Mouse (Mus musculus) cerebellum, adult 18-20 months (tissue): ENCODE results near the gene Ppp1r10.
"Not testable (repeated sequence)": the region's sequence is repeated elsewhere in the genome, so short reads cannot be mapped to it uniquely, and the experiment has no call there.

ENCODE experiments used
- DNase-seq, 2 experiments: peaks; one replicate each; pipeline ENCODE4 v3.0.0; 2021

The Ppp1r10 gene

DNA sequence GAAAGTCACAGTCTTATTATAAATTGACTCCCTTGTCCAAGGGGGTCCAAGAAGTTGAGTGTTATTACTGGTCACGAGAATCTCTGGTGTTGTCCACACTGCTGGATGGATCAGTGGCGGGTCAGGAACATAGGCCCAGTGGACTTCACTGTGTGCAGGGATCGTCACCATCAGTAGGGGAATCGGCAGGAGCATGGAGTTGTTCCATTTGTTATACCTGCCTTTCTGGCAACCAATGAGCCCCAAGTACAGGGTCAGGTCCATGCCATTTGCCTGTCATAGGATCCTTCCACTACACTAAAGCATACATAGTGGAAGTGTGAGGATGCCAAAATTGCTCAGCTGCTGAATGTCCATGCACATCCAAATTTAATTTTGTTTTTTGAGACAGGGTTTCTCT lies 16.4 kb downstream of the Ppp1r10 start:
- DNase-seq, result no peak

GRCm38 (mm10) chr17:35935763-35936162 lies 19.5 kb downstream of the Ppp1r10 start:
- DNase-seq, result not testable (repeated sequence)

DNA sequence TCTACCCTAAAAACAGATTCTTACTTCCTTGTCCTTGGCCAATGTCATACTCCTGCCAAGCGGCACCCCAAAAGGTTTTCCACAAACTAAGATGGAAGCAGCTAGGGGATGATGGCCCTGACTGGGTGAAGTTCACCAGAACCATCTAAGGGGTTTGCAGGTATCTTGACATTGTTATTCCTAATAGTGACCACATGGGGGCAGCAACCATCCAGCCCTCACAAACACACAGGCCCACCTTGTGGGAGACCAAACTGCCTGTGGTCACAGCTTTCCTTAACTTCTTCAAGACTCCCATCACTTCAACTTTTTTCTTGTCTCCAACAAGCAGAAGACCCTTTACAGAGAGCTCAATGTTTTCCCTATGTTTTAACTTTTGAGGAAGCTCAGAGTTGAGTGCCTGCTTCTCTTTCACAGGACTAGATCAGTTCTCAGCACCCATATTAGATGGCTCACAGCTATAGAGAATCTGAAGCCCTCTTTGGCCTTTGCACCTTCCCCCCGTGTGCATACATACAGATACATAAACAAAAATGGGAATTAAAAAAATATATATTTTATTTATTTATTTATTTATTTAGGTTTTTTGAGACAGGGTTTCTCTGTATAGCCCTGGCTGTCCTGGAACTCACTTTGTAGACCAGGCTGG lies 21.6 kb downstream of the Ppp1r10 start:
- DNase-seq, result peak; percentile 49 to 71

GRCm38 (mm10) chr17:35939108-35939507 lies 22.9 kb downstream of the Ppp1r10 start:
- DNase-seq, result no peak

DNA sequence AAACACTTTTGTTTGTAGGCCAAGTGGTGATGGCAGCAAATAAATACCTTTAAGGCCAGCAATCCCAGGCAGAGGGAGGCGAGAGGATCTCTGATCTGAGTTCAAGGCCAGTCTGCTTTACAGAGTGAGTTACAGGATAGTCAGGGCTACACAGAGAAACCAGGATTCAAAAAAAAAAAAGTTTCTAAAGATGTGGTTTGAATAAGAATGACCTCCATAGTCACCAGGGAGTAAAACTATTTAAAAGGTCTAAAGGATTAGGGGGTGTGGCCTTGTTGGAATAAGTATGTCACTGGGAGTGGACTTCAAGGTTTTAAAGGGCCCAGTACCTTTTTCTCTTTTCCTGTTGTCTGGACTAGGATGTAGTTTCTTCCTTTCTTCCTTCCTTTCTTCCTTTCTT lies 23.7 kb downstream of the Ppp1r10 start:
- no peak for DNase-seq

- DNase-seq, result not testable (repeated sequence)
Observed at GRCm38 (mm10) chr17:35950946-35951345, 34.7 kb downstream of the Ppp1r10 start.

- DNase-seq, result not testable (repeated sequence)
Observed at GRCm38 (mm10) chr17:35952559-35952958, 36.3 kb downstream of the Ppp1r10 start.

GRCm38 (mm10) chr17:35954665-35955064 lies 38.4 kb downstream of the Ppp1r10 start:
- DNase-seq, result no peak

DNA sequence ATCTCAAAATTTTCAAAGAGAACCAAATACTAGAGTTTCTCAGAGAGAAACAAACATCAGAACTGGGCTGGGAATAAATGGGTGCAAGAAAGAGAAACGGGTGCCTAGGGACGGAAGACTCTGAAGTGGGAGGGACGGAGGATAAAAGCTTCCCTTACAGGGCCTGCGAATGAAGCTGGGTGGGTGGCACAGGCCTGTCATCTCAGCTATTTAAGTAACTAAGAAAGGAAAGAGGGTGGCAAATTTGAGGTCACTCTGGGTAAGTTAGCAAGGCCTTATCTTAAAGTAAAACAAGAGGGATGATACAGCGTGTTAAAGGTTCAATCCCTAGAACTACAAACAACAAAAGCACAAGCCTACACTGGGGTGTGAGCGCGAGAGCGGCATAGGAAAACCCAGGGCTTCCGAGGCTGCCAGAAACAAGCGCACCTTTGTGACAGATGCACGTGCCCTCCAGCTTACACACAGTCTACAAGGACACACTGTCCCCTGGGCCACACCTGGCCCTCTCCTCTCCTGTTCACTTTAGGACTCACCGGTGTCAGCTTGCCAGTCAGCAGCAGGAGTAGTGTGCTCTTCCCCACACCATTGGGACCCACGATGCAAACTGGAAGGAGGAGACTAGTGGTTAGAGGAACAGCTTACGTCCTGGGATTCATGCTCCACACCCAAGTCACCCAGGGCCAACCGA lies 42.4 kb downstream of the Ppp1r10 start:
- DNase-seq, result no peak

- DNase-seq, result peak in 1 of 2 experiments; percentile 7
Observed at GRCm38 (mm10) chr17:35963279-35963678, 47.0 kb downstream of the Ppp1r10 start.

DNA sequence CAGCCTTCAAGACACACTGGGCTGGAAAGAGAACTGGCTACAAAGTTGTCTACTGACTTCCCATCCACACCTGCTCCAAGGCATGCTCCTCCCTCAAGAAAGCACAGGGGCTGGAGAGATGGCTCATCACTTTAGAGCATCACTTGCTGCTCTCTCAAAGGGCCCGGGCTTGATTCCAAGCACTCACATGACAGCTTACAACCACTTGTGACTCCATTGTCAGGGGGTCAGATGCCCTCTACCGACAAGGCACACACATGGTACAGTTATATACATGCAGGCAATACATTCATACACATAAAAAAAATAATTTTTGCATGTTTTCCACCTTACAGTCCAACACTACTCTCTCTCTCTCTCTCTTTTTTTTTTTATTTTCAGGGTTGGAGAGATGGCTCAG lies 51.4 kb downstream of the Ppp1r10 start:
- DNase-seq, result no peak

- DNase-seq, result peak; percentile 99
Observed at GRCm38 (mm10) chr17:35969418-35970389, 53.5 kb downstream of the Ppp1r10 start, which contains the start of gene Abcf1. Abcf1 (minus strand) TSS chr17:35969761.

DNA sequence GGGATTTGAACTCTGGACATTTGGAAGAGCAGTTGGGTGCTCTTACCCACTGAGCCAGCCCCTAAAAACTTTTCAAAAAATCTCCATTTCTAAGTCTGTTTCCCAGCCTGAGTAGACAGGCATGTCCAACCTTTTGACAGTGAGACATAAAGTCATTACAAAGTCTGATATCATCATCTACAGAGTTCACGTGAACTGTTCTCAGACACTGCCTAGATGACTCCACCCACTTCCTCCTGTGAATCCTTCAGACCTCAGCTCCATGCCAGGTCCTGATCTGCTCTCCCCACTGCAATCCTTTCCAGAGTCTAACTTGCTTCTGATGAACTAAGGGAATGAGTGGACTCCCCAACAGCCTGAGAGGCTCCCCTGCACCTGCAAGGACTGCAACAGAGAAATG lies 55.9 kb downstream of the Ppp1r10 start:
- DNase-seq, result no peak

DNA sequence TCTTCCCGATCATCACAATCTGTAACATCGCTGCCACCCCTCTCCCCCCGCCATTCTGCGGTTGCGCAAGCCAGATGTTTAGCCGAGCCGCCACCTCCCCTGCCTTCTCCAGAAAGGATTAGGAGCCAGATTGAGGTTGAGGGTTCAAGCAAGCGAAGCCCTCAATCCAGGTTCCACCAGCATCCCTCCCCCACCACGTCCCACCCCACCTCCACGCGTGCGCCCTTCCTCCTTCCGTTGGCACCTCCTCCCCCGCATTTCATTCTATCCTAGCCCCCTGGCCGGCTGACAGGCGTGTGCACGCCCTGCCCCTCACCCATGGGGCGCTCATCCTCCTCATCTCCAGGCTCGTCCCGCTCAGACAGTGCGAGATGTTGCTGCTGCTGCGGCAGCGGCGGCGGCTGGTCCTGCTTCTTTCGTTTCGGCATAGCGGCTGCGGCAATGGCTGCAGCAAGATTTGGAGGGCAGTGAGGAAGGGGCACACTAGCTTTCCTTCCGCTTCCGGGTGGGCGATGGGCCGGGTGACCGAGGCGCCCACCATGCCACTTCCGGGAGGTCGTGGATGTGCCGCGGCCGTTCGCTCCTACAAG lies 62.7 kb downstream of the Ppp1r10 start:
- no peak for DNase-seq

GRCm38 (mm10) chr17:35979401-35980362 lies 63.4 kb downstream of the Ppp1r10 start, which contains the start of the genes Gnl1 and Prr3:
Gnl1 (plus strand) TSS chr17:35979851.
Prr3 (minus strand) TSS chr17:35980236.
- peak; percentile 87 to 94 for DNase-seq

- DNase-seq, result peak; percentile 68 to 73
Observed at GRCm38 (mm10) chr17:35980363-35980754, 64.1 kb downstream of the Ppp1r10 start.

DNA sequence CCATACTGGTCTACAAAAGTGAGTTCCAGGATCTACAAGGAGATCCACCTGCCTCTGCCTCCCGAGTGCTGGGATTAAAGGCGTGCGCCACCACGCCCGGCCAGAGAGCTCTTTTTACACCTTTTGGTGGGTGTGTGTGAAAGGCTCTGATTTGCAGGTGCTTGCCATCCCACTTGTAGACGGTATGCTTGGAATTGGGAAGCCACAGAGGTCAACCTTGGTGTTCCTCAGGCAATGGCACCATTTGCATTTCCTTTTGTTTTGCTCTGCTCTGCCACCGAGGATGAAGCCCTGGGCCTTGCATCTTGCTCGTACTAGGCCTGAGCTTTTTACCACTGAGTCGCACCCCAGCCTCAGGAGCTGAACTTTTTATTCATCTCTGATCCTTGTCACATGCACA lies 65.5 kb downstream of the Ppp1r10 start:
- DNase-seq, result no peak
